Mouse (Mus musculus) megakaryocyte-erythroid progenitor cell, adult 5-6 weeks (primary cell): ENCODE results near the gene Dmrt1. TPM values are rescaled to one million over a fixed set of nuclear protein-coding genes. Genes with fewer than 3 reads are reported as not detected.

Experiments used
- ATAC-seq: replicated peaks from 2 replicates; pipeline ENCODE4 v1.8.0; 2016; ENCODE audit warnings: mild to moderate bottlenecking, inconsistent platforms; ENCODE audit not compliant: severe bottlenecking, poor library complexity, low FRiP score, low TSS enrichment
- total RNA-seq, 2 experiments: library from RNA; stranded (forward) in 1 of 2; stranded (reverse) in 1 of 2; fragments of 200-1000, 215-1000 nt in 1 of 2; fragments of >200 nt in 1 of 2; fragmentation: Nextera tagmentation in 1 of 2; gene quantifications; 2 replicates each; pipeline ENCODE4 v1.2.3; 2014 to 2017

Gene Dmrt1
- total RNA-seq, 2 experiments from 2014 or later, result not detected

- ATAC-seq, result no peak
Observed at GRCm38 (mm10) chr19:25612806-25613295, 107.4 kb downstream of the Dmrt1 start.

GRCm38 (mm10) chr19:25613476-25614300, 108.3 kb downstream of the Dmrt1 start:
- no peak for ATAC-seq

GRCm38 (mm10) chr19:25615889-25616288, 110.5 kb downstream of the Dmrt1 start:
- ATAC-seq, result no peak

GRCm38 (mm10) chr19:25622291-25623251, 117.2 kb downstream of the Dmrt1 start:
- peak; percentile 84 for ATAC-seq

GRCm38 (mm10) chr19:25628490-25628889, 123.1 kb downstream of the Dmrt1 start:
- ATAC-seq, result peak; percentile 80

GRCm38 (mm10) chr19:25635119-25635518, 129.7 kb downstream of the Dmrt1 start:
- no peak for ATAC-seq

- ATAC-seq, result 0 out of 2 replicates have a peak, but pooled peaks have one; percentile 26
Observed at GRCm38 (mm10) chr19:25635622-25636244, 130.3 kb downstream of the Dmrt1 start.

- ATAC-seq, result no peak
Observed at GRCm38 (mm10) chr19:25638766-25639361, 133.4 kb downstream of the Dmrt1 start.

- ATAC-seq, result no peak
Observed at GRCm38 (mm10) chr19:25641786-25642185, 136.4 kb downstream of the Dmrt1 start.

GRCm38 (mm10) chr19:25647136-25647535, 141.7 kb downstream of the Dmrt1 start:
- ATAC-seq, result no peak

GRCm38 (mm10) chr19:25648701-25649100, 143.3 kb downstream of the Dmrt1 start:
- ATAC-seq, result no peak

GRCm38 (mm10) chr19:25650474-25650873, 145.1 kb downstream of the Dmrt1 start:
- ATAC-seq, result no peak

GRCm38 (mm10) chr19:25652560-25652959, 147.1 kb downstream of the Dmrt1 start:
- no peak for ATAC-seq

Other genes starting within 250 kb of the Dmrt1 start
- not detected in 2 replicates for gene Dmrt3, start 104.7 kb downstream of the Dmrt1 start, total RNA-seq (2014; fragmentation: Nextera tagmentation)
- not detected in 2 replicates for gene Dmrt3, start 104.7 kb downstream of the Dmrt1 start, total RNA-seq (2017)
- not detected in 2 replicates for gene Dmrt2, start 166.8 kb downstream of the Dmrt1 start, total RNA-seq (2014; fragmentation: Nextera tagmentation)
- not detected in 2 replicates for gene Dmrt2, start 166.8 kb downstream of the Dmrt1 start, total RNA-seq (2017)